In the genomic region with DNA sequence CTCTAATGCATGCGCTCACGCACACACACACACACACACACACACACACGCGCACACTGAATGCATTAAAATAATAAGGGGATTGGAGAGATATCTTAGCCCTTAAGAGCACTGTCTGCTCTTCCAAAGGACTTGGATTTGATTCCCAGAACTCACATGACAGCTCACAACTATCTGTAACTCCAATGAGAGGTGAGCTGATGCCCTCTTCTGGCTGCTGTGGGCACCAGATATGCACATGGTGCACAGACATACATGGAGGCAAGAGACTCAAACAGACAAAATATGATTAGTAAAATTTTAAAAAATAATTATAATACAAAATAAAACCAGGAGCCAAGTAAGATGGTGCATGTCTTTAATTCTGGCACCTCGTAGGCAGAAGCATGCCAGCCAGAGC, we compare ENCODE assay signal across 25 mouse cellular contexts. TPM values are rescaled to one million over a fixed set of nuclear protein-coding genes. Genes with fewer than 3 reads are reported as not detected.
A peak's percentile ranks its signal among the peaks of the same experiment; 100 is the strongest.
DNase-seq lines count a peak whose midpoint lies in the region; ATAC-seq and TF ChIP-seq lines count a peak whose summit lies in the region.
"Had no signal": no experiment of that assay in that cellular context is flagged by ENCODE, and none has a peak within 500 bp of the region (broad histone marks: within the 10 kb centered on the region; RNA-seq: fewer than 3 reads in every experiment).

No protein-coding gene starts in this region.

- TF ChIP-seq CTCF in layer of hippocampus, adult 2 months (conservative IDR thresholded peaks at IDR 0.05) = peak; percentile 25; the same call in 1 of the 2 replicates
- peak in 1 of 2 experiments; percentile 45; a peak in 2 of 4 replicates for TF ChIP-seq CTCF in CH12.LX (conservative IDR thresholded peaks at IDR 0.05 in 1 of 2, IDR thresholded peaks at IDR 0.05 in 1 of 2; ENCODE audit: low read depth in 2 of 2, low read length in 2 of 2)

- TF ChIP-seq POLR2A in CH12.LX (IDR thresholded peaks at IDR 0.05; ENCODE audit: low read depth, low read length) = no peak

- peaks cover 0 to 6% of the 10 kb centered on the region in 2 experiments; a peak in 1 of 4 replicates for H3K4me1 ChIP-seq in CH12.LX (ENCODE audit: control insufficient read depth in 1 of 2, insufficient read depth in 2 of 2)
- H3K4me1 ChIP-seq: heart, embryonic 10.5 days; intestine, embryonic 15.5 days; limb, embryonic 10.5 days had no signal

- no peaks in the 10 kb centered on the region for H3K36me3 ChIP-seq in CH12.LX (replicated peaks in 1 of 2; ENCODE audit: control insufficient read depth in 1 of 2, insufficient read depth in 1 of 2, low read length in 1 of 2)
- H3K36me3 ChIP-seq: forebrain, embryonic 12.5 days; heart, embryonic 10.5 days; intestine, embryonic 15.5 days; limb, embryonic 10.5 days; midbrain, embryonic 15.5 days had no signal

- dilution Hi-C loops in CH12.LX (cut with MboI; ENCODE audit: extremely low pct_ligation_motif_present, extremely low pct_unique_long_range_greater_than_20kb, low sequenced_read_pairs) = no loop called here

- no peaks in the 10 kb centered on the region for H3K79me2 ChIP-seq in CH12.LX (replicated peaks; ENCODE audit: control insufficient read depth, extremely low read depth, insufficient read depth, poor library complexity, severe bottlenecking)

- H3K27me3 ChIP-seq in CH12.LX (replicated peaks) = no peaks in the 10 kb centered on the region
- H3K27me3 ChIP-seq: embryonic facial prominence, embryonic 13.5 days; forebrain, embryonic 12.5 days; hindbrain, embryonic 15.5 days; intestine, embryonic 15.5 days; midbrain, embryonic 15.5 days; neural tube, embryonic 15.5 days had no signal

- H3K4me3 ChIP-seq in layer of hippocampus, adult 2 months = no peak overlapping the region
- H3K4me3 ChIP-seq in CH12.LX (replicated peaks in 1 of 3; ENCODE audit: low read depth in 2 of 3, low read length in 2 of 3, poor library complexity in 1 of 3) = no peak overlapping the region
- H3K4me3 ChIP-seq: embryonic facial prominence, embryonic 13.5 days; erythroblast, embryonic 14.5 days; forebrain, embryonic 12.5 days; heart, embryonic 10.5 days; hindbrain, embryonic 15.5 days; intestine, embryonic 15.5 days; limb, embryonic 10.5 days; midbrain, embryonic 15.5 days; neural tube, embryonic 15.5 days had no signal

- no peaks in the 10 kb centered on the region for H3K9me3 ChIP-seq in CH12.LX (replicated peaks; ENCODE audit: low read length)
- H3K9me3 ChIP-seq: embryonic facial prominence, embryonic 13.5 days; forebrain, embryonic 12.5 days; heart, embryonic 10.5 days; hindbrain, embryonic 15.5 days; intestine, embryonic 15.5 days; limb, embryonic 10.5 days; midbrain, embryonic 15.5 days; neural tube, embryonic 15.5 days had no signal

- no peak for TF ChIP-seq EP300 in CH12.LX (IDR thresholded peaks at IDR 0.05; ENCODE audit: low read length)

- no peak overlapping the region; the same call in 1 of the 2 replicates for H3K27ac ChIP-seq in layer of hippocampus, adult 2 months
- no peak overlapping the region for H3K27ac ChIP-seq in CH12.LX (ENCODE audit: insufficient read depth, low read depth)
- H3K27ac ChIP-seq: embryonic facial prominence, embryonic 13.5 days; forebrain, embryonic 12.5 days; heart, embryonic 10.5 days; hindbrain, embryonic 15.5 days; intestine, embryonic 15.5 days; limb, embryonic 10.5 days; midbrain, embryonic 15.5 days; neural tube, embryonic 15.5 days had no signal

- peak; percentile 24 for TF ChIP-seq RAD21 in CH12.LX (IDR thresholded peaks at IDR 0.05; ENCODE audit: low read depth, low read length)

- in situ Hi-C loops in CH12.LX (cut with MboI; ENCODE audit: low pct_ligation_motif_present, low pct_unique_long_range_greater_than_20kb, low sequenced_read_pairs) = no loop called here

- ATAC-seq in megakaryocyte progenitor cell, adult 5-6 weeks (replicated peaks; ENCODE audit: poor library complexity) = peak; percentile 54; the same call in 1 of the 2 replicates
- ATAC-seq in monocyte, adult 5-6 weeks (replicated peaks; ENCODE audit: insufficient number of reproducible peaks, low FRiP score, low TSS enrichment, poor library complexity, severe bottlenecking) = no peak
- ATAC-seq: intestine, embryonic 15.5 days; midbrain, embryonic 15.5 days had no signal

- no peak overlapping the region for H3K4me2 ChIP-seq in CH12.LX (ENCODE audit: insufficient read depth, low read depth, poor library complexity, severe bottlenecking)
- H3K4me2 ChIP-seq: embryonic facial prominence, embryonic 13.5 days; forebrain, embryonic 12.5 days; hindbrain, embryonic 15.5 days; intestine, embryonic 15.5 days; midbrain, embryonic 15.5 days; neural tube, embryonic 15.5 days had no signal

- no peak overlapping the region for H3K9ac ChIP-seq in CH12.LX (ENCODE audit: insufficient read depth, low read depth)
- H3K9ac ChIP-seq: embryonic facial prominence, embryonic 13.5 days; forebrain, embryonic 12.5 days; hindbrain, embryonic 15.5 days; intestine, embryonic 15.5 days; midbrain, embryonic 15.5 days; neural tube, embryonic 15.5 days had no signal

- no peak for DNase-seq in layer of hippocampus, adult 2 months (ENCODE audit: low spot score in 2 of 2)
- DNase-seq in layer of hippocampus, postnatal 14 days (ENCODE audit: low spot score in 2 of 2) = no peak
- DNase-seq in CH12.LX (ENCODE audit: extremely low read depth) (no peak), ES-CJ7 (ENCODE audit: low read depth, low spot score) (peak; percentile 48)
- no peak for DNase-seq in neural tube, embryonic 10.5 days (ENCODE audit: extremely low spot score, low spot score)
- DNase-seq: adrenal gland, postnatal 10 days; cerebellum, adult 2 months; cerebellum, postnatal 36 days; embryo, embryonic 11 days; gastrocnemius, postnatal 10 days; heart, postnatal 4 days; right cerebral cortex, adult 18-20 months; right cerebral cortex, postnatal 4 days; thymus, adult 18-20 months had no signal

TF ChIP-seq in CH12.LX, 34 proteins besides CTCF, POLR2A, EP300 and RAD21:
- TF ChIP-seq POLR2AphosphoS2 (IDR thresholded peaks at IDR 0.05; ENCODE audit: low read depth, low read length) (no peak), ZNF384 (IDR thresholded peaks at IDR 0.05; ENCODE audit: low read depth, low read length) (no peak), E2F4 (IDR thresholded peaks at IDR 0.05; ENCODE audit: insufficient replicate concordance, low read depth, low read length) (no peak), PAX5 (IDR thresholded peaks at IDR 0.05; ENCODE audit: low read length) (no peak), MAFK (IDR thresholded peaks at IDR 0.05; ENCODE audit: insufficient replicate concordance, low read length) (no peak), USF1 (IDR thresholded peaks at IDR 0.05; ENCODE audit: low read depth, low read length) (no peak), TBP (conservative IDR thresholded peaks at IDR 0.05; ENCODE audit: low read depth, low read length) (no peak), TCF12 (IDR thresholded peaks at IDR 0.05; ENCODE audit: low read depth, low read length) (no peak), HCFC1 (IDR thresholded peaks at IDR 0.05; ENCODE audit: low read depth, low read length) (no peak)

RNA-seq across cellular contexts. Expression of a gene that starts 6.4 kb away (rescaled TPM):
- total RNA-seq in layer of hippocampus, adult 2 months (2021) = 1 to 10 TPM; 7.5 to 9.5 TPM
- 1 to 10 TPM; 6.4 to 6.7 TPM for total RNA-seq in layer of hippocampus, postnatal 14 days (2021)
- 1.3 and 2.6 TPM in 2 replicates for total RNA-seq in CH12.LX (2012; rRNA removed)
- 1.2 and 1.5 TPM in 2 replicates for total RNA-seq in CH12.LX (2014; rRNA removed)
- 1.3 TPM in 2 replicates for polyA plus RNA-seq in CH12.LX (2012; ENCODE audit: insufficient read length, low read depth)
- 2.0 and 2.1 TPM in 2 replicates for total RNA-seq in megakaryocyte progenitor cell, adult 5-6 weeks (2015)
- 3.2 and 4.9 TPM in 2 replicates for total RNA-seq in megakaryocyte progenitor cell, adult 5-6 weeks (2017)
- 3.7 to 8.4 TPM (median 5.7 TPM) in 3 replicates for total RNA-seq in monocyte, adult 5-6 weeks (2017)
- polyA plus RNA-seq: erythroblast, embryonic 14.5 days had no signal

RNA-seq across cellular contexts. Expression of a gene that starts 29.9 kb away (rescaled TPM):
- 1 to 10 TPM; 1.6 to 2.2 TPM for total RNA-seq in layer of hippocampus, adult 2 months (2021)
- total RNA-seq in layer of hippocampus, postnatal 14 days (2021) = 1 to 10 TPM; 2.5 to 2.6 TPM
- total RNA-seq in CH12.LX (2012; rRNA removed) = 34.9 and 49.4 TPM in 2 replicates
- total RNA-seq in CH12.LX (2014; rRNA removed) = 25.4 and 25.5 TPM in 2 replicates
- 90.0 and 103 TPM in 2 replicates for polyA plus RNA-seq in CH12.LX (2012; ENCODE audit: insufficient read length, low read depth)
- total RNA-seq in megakaryocyte progenitor cell, adult 5-6 weeks (2015) = 32.5 and 33.7 TPM in 2 replicates
- 66.8 and 106 TPM in 2 replicates for total RNA-seq in megakaryocyte progenitor cell, adult 5-6 weeks (2017)
- total RNA-seq in monocyte, adult 5-6 weeks (2017) = 1.7 to 15.5 TPM (median 9.2 TPM) in 3 replicates

RNA-seq across cellular contexts. Expression of a gene that starts 58.4 kb away (rescaled TPM):
- total RNA-seq in layer of hippocampus, adult 2 months (2021) = 10 to 100 TPM; 63.1 to 64.0 TPM
- total RNA-seq in layer of hippocampus, postnatal 14 days (2021) = 10 to 100 TPM; 71.6 to 71.7 TPM
- 10.8 and 10.9 TPM in 2 replicates for total RNA-seq in CH12.LX (2012; rRNA removed)
- total RNA-seq in CH12.LX (2014; rRNA removed) = 6.2 and 6.9 TPM in 2 replicates
- 23.1 and 29.0 TPM in 2 replicates for polyA plus RNA-seq in CH12.LX (2012; ENCODE audit: insufficient read length, low read depth)
- total RNA-seq in megakaryocyte progenitor cell, adult 5-6 weeks (2015) = 14.8 and 20.4 TPM in 2 replicates
- total RNA-seq in megakaryocyte progenitor cell, adult 5-6 weeks (2017) = 16.0 and 19.6 TPM in 2 replicates
- 10.7 to 25.3 TPM (median 18.5 TPM) in 3 replicates for total RNA-seq in monocyte, adult 5-6 weeks (2017)
